Mouse (Mus musculus) left cerebral cortex, postnatal 10 days (tissue): ENCODE measurements around the gene Gm11733. TPM values are rescaled to one million over a fixed set of nuclear protein-coding genes. Genes with fewer than 3 reads are reported as not detected.

Experiments used
- DNase-seq, 2 experiments: peaks; one replicate each; pipeline ENCODE4 v3.0.0; 2021 to 2022; ENCODE audit warnings: low spot score in 2 of 2, mixed read lengths in 1 of 2; ENCODE audit errors: extremely low spot score in 1 of 2
- intact Hi-C: fragments of 180-260 bp; cut with DNase I; formaldehyde crosslinking; loops from one replicate; pipeline ENCODE4 v1.15.1; 2025
- total RNA-seq, 2 experiments: library from RNA; stranded (reverse); gene quantifications; 2 replicates each; pipeline ENCODE4 v1.2.3; 2021

Gene Gm11733
- total RNA-seq, 2 experiments from 2014 or later = 0.24 TPM; not detected in 1

DNA sequence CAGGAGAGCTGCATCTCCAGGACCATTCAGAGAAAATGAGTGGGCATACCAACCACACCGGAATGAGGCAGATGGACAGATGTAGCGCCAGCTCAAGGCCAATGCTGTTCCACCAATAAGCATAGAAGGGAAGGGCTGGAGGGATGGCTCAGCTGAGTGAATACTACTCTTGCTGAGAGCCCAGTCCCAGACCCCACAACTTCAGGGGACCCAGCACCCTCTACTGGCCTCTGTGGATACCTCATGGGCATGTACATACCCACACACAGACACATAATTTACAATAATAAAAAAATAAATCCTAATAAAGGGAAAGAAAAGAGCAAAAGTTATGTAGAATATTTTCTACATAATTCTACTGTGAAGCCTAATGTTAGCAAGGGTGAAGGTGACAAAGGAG lies 9.0 kb upstream of the Gm11733 start:
- DNase-seq = no peak
- intact Hi-C loops = loop anchor here (5.0 kb wide), 1 partner anchor 68 kb away; no protein-coding TSS in a partner anchor

DNA sequence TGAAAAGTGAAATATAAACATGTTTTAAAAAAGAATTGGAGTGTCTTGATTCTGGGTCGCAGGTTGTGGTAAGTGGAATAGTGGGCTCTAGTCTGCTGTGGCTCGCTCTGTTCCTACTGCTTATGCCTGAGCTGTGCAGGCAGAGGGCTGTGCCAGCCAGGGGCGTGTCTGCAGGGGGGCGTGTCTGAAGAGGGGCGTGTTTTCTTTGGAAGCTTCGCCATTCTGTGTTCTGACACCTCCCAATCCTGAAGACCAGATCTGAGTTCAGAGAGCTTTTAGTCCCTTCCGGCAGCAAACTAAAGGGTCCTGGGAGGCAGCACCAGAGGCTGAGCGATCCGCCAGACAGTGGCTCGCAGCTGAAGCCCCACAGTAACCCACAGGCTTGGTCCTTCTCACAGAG lies 8.5 kb upstream of the Gm11733 start:
- intact Hi-C loops = loop anchor here (5.0 kb wide), 1 partner anchor 68 kb away; no protein-coding TSS in a partner anchor
- DNase-seq = no peak

DNA sequence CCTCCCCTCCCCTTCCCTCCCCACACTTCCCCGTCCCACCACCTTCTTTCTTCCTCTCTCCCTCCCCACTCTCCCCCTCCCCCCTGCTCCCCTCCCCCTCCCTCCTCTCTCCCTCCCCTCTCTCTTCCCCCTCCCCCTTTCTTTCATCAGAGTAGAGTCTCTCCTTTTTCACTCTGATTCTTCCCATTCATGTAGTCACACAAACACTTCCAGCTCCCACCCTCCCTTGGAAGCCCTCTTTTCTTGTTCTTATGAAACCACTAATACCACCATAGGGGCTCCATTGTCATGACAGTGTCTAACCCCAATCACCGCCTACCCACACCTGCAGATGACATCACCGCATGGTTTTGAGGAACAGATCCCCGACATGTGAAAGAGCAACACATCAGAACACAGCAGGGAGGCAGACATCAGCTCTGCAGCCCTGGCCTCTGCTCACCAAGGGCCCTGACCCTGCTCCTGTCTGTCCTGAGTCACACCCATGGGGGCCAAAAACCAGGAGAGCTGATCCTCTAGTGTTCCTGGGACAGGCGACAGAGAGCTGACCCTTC lies 7.5 kb upstream of the Gm11733 start:
- intact Hi-C loops = loop anchor here (5.0 kb wide), 1 partner anchor 69 kb away; no protein-coding TSS in a partner anchor
- DNase-seq = no peak

DNA sequence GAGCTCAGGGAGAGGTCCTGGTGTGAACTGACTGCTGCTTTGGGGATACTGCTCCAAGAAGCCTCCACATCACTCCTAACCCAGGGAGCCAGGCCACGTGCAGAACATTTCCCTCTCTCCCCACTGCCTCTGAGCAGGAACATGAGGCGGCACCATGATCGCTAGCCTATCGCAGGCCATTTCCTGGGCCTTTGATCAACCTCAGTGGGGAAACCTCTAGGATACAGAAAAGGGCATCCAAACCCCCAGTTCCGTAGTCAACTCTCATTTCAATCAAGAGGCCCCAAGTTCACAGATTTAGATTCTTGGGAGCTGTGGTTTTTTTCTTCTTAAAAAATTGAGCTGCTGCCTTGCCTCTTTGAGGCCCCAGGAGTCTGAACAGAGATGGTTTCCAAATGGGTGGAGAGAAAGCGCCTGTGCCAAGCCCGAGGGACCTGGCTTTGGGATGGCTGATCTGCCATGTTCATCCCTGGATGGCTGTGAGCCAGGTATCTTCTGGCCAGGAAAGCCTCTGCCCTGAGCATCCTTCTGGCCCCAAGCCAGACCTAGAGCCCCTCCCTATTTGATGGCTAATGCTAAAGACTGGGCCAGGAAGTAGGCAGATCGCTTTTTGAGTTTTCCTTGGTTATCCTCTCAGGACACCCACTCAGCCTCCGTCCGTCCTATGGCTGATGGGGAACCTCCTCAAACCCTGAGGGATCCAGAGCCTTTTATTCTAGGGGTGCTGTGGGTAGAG lies 5.7 kb upstream of the Gm11733 start:
- intact Hi-C loops = loop anchor here (5.0 kb wide), 1 partner anchor 71 kb away; no protein-coding TSS in a partner anchor
- peak in 1 of 2 experiments; percentile 55 for DNase-seq

DNA sequence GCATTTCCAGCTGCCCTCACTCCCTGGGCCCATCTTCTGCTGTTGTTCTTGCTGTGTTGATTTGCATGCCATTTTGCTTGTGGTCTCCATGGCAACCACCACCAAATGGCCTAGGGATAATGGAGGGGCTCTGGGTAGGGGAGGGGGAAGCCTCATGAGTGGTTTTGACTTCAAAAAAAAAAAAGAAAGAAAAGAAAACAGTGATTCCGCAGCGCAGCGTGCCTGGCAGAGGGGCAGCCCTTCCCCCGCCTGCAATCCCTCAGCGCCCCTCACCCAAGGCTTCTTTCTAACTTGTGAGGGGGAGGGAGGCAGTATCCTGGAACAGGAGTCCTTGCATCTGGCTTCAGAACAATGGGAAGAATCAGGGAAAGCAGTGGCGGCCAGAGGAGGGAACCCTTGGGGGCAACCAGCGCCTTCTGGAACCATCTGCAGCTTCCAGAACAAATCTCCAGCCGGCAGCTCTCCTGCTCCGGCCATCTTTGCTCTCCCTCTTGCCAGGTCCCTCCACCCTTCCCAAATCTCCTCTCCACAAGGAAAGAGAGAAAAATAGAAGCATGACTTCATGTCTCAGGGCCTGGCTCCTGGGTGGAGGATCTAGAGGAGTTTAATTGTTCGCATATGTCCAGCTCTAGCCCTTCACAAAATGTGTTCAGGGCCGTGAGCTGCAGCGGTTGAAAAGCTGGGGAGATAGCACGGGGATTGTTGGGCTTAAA lies 5.0 kb upstream of the Gm11733 start:
- DNase-seq = peak; percentile 48 to 49
- intact Hi-C loops = loop anchor here (5.0 kb wide), 1 partner anchor 72 kb away; no protein-coding TSS in a partner anchor

DNA sequence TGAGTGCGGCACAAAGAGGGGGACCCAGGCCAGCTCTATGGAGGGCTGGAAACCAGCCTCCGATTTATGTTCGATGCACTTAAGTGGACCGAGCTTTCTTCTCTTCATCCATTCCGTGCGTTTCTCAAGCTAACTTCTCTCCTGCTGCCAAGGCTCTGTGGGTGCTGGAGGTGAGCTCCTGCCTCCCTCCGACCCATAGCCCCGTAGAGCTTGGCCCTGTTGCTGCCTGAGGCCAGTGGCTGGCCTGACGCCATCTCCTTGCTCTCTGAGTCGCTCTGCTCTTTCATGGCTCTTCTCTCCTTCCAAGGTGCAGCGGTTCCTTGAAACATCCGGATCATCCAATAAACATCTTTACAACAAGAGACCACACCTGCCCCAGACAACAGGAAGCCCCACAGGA lies 4.4 kb upstream of the Gm11733 start:
- intact Hi-C loops = loop anchor here (5.0 kb wide), 1 partner anchor 72 kb away; no protein-coding TSS in a partner anchor
- peak in 1 of 2 experiments; percentile 49 for DNase-seq

DNA sequence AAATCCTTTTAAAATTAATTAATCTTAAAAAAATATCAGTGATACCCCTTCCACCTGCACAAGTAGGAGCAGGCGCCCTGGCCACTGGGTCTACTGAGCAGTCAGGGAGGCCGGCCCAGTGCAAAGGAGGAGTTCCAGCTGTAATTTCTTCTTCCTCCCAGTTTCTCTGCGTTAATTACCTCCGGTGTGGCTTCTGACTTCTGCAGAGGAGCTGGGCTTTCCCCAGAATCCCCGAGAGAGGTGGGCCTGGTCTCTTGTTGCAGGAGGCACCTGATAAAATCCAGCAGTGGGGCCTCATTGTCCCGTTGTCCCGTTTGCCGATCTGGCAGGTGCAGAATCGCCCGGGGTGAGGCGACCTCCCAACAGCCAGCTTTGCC lies 1.9 kb upstream of the Gm11733 start:
- intact Hi-C loops = no loop called here
- DNase-seq = no peak

DNA sequence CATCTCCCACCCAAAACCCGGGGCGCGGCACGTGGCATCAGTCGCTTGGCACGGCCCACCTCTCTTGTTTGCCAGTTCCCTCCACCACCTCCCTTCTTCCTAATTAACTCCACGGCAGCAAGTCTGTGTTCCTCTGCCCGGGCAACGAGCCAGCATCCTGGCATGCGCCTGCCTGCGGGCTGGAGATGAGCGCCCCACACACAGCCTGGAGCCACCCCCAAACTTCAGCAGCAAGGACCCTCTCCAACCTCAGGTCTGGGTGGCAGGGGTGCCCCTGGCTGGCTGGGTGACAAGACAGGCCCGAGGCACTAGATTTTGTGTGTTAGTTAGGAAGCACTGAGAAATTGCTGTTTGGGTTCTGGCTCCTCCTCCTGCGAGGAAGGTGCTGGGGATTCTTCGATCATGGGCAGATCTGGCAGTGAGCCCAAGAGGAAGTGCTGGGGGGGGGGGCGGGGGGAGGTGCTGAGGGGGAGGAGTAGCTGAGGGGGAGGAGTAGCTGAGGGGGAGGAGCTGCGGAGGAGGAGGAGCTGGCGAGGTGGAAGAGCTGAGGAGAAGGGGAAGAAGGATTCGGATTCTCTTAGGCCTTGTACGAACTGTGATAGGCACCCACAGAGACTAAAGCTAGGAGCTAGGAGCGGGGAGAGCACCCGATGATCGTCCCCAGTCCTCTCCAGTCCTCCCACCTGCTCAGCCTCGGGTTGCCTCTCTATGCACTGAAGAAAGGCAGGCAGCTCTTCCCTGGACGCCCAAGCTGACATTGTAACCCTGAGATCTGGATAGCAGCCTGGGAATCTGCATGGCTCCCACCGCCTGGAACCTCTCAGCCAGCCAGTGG lies 1.3 kb upstream of the Gm11733 start:
- DNase-seq = peak; percentile 94
- intact Hi-C loops = no loop called here

DNA sequence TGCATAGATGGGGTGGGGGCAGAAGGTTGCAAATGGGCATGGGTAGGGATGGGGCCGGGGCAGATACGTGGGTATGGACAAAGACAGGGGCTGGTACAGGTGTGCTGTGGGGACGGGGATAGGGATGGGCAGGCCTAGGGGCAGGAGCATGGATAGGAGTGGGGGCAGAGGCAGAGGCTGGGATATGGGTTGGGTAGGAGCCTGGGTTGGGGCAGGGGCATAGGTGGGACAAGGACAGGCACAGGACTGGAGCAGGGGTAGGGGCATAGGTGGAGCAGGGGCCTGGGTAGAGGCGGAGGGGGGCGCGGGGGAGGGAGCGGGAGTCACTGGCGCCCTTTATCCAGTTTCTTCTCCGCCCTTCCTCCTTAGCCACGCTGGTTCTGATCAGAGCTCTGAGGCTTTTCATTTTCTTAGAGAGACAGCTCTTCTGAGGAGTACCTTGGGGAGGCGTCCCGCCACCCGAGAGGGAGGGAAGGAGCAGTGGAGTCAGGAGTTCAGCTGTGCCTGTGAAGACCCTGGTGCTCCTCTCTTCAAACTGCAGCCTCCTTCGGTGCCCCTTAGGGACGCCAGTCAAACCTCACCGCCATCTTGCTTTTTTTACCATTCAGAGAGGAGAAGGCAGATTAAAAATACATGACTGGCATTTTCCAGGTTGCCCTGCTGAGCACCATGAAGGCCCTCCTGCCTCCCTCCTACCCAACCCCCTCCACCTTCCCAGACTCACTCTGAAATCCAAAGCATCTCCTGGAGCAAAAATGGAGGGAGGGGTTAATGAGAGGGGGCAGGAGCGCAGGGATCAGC lies 7.4 kb downstream of the Gm11733 start:
- intact Hi-C loops = loop anchor here (10.0 kb wide), 1 partner anchor 133 kb away; no protein-coding TSS in a partner anchor
- DNase-seq = no peak

DNA sequence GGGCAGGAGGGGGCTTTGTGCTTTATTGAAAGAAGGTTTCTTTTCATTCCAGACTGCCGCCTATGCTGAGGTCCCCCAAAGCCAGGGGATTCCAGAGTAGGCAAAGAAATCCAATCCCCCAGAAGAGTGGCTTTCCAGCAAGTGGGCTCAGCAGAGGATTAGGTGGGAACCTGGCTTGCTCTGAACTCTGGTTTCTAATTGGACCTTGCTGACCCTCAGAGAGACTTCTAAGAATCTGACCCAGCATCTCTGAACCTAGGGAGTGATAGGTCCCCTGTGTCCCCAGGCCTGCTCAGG lies 8.0 kb downstream of the Gm11733 start:
- no peak for DNase-seq
- intact Hi-C loops = loop anchor here (10.0 kb wide), 1 partner anchor 133 kb away; no protein-coding TSS in a partner anchor

DNA sequence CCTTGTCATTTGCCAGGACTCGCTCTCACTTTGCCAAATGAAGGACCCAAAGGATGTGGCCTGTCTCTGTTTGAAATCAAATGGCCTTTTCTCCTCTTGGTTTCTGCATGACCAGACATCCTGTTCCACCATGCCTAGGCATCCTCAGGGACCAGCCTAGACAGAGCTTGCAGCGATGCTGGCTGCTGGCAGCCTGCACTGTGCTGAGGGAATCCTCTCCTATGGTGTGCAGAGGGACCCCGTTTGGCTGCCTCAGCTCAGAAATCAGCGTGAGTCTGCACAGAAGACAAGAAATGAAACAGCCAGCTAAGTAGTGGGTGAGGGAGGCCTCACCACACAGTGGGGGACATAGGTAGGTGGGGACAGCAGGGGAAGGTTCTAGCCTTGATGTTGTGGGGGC lies 12.6 kb downstream of the Gm11733 start:
- intact Hi-C loops = loop anchor here (10.0 kb wide), 1 partner anchor 128 kb away; no protein-coding TSS in a partner anchor
- peak in 1 of 2 experiments; percentile 31 for DNase-seq

DNA sequence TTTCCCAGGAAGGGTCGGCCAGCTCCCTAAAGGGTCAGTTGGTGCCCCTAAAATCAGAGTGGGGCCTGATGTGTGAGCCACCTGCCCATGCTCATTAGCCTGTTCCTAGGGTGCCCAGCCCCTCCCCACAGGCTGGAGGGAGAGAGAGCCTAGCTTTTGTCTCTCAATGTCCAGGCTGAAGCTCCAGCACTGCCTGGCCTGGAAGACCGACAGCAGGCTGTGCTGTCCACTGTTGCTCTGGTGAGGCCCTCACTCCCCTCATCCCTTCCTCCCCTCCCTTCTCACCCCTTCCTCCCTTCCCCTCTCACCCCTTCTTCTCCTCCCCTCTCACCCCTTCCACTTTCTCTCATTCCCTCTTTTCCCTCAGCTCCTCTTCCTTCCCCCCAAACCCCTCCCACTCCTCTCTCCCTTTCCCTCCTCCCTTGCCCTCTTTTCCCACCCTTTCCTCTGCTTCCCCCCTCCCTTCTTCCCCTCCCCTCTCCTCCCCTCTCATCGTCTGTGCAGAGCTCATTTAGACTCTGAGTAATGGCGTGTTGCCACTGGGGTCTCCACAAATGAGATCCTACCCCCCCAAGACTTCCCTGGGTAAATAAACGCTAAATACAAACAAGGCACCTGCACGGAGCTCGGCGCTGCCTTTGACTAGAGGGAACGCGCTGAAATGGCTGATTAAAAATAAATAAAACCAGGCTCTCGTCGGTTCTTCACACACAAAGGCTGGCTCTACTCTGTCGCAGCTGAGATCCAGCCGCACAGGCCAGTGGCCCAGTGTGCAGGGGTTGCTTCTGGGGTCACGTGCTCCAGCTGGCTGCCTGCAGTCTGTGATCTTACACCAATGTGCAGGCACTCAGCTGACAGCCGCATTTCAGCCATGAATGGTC lies 13.3 kb downstream of the Gm11733 start:
- peak in 1 of 2 experiments; percentile 74 for DNase-seq
- intact Hi-C loops = loop anchor here (10.0 kb wide), 1 partner anchor 127 kb away; no protein-coding TSS in a partner anchor

DNA sequence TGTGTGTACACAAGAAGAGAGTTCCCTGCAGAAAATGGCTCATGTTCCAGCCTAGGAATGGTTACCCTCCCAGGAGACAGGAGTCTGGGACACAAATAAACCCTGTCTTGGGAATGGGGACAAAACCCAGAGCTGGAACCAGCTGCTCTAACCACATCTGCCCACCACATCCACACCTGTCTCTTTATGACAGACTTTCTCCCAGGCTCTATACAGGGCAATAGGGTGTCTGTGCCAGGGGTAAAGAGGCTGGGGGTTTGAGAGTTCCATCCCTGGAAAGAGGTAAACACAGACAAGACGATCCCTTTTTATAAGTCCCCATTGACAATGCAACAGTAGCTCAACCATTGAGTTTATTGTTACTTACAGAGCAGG lies 14.0 kb downstream of the Gm11733 start:
- DNase-seq = no peak
- intact Hi-C loops = loop anchor here (10.0 kb wide), 1 partner anchor 127 kb away; no protein-coding TSS in a partner anchor

DNA sequence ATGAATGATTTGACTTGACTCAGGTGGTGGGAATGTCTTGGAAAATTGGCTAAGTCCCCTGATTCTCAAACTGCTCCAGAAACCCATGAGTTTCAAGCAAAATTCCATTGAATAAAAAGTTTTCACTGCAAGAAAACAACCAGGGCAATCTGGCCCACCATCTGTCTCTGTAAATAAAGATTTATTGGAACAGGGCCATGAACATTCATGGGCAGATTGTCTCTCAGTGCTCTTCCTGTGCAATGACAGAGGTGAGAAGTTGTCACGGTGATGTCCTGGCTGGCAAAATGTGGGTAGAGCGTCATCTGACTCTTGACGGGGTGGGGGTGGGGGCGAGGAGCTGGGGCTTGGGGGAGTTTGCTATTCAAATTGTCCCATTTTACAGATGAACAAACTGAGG lies 24.8 kb downstream of the Gm11733 start:
- peak in 1 of 2 experiments; percentile 56 for DNase-seq
- intact Hi-C loops = no loop called here

DNA sequence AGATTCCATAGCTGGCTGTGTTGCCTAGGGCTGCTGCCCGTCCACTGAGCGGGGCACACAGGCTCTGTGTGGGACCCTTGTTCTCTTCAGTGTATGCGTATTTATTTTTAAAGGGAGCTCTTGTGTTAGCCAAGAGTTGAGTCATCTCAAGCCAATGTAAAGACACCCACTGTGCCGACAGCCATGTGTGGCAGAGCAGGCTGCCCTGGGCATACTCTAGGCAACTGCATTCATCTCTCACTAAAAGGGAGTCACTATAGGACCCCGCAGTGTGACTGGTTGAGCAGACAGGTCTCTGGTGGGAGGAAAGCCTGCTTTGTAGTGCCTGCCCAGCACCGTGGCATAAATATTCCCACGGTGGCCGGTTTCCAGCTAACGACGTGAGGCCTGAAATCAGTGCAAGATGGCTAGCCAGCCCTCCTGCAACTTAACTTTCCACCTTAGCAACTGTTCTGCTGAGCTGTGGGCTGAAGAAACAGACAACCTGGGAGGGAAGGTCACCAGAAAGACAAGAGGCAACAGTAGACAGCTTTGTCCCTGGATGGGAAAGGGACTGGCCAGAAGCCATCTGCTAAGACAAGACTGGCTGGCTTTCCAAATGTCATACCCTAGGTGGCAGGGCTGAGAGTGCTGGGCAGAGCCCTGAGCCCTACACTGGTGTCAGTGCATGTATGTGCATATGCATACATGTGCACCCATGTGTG lies 31.7 kb downstream of the Gm11733 start:
- intact Hi-C loops = no loop called here

DNA sequence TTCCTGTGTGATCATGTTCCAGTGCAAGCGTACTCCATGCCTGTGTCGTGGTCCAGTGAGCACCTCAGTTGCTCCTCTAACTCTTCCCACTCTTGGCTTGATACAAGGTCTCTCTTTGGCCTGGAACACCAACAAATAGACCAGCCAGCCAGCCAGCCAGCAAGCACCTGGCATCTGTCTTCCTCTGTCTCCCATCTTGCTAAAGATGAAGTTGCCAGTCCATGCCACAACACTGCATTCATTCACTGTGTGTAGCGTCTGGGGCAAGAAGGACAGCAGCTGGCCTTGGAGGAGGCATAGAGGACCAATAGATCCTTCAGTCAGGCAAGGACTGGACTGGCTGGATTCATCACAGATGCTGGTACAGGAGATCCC lies 32.2 kb downstream of the Gm11733 start:
- intact Hi-C loops = no loop called here
- no peak for DNase-seq

More for the DNA sequence above, 31.7 kb downstream of the Gm11733 start:
- DNase-seq = no peak
